Mouse (Mus musculus): ENCODE measurements at regions not wholly inside any gene's neighbourhood (a gene's known extent, or its start where the extent isn't known, plus 50 kb on each side); places are given as distances from the start of the nearest gene placed in this dataset.

- DNase-seq (ENCODE audit: low read depth, low spot score) = no peak
These were observed 70.8 kb downstream of the Sall1 start for GRCm38 (mm10) chr8:88972993-88973690.

GRCm38 (mm10) chr8:88958843-88959242, 85.1 kb downstream of the Sall1 start:
- no peak for DNase-seq (ENCODE audit: low read depth, low spot score)

- no peak for DNase-seq (ENCODE audit: low read depth, low spot score)
These were observed 90.8 kb downstream of the Sall1 start for GRCm38 (mm10) chr8:88953178-88953577.

GRCm38 (mm10) chr8:88951829-88952155, 92.2 kb downstream of the Sall1 start:
- DNase-seq (ENCODE audit: low read depth, low spot score) = no peak

- DNase-seq (ENCODE audit: low read depth, low spot score) = no peak
These were observed 92.7 kb downstream of the Sall1 start for GRCm38 (mm10) chr8:88951145-88951828.

GRCm38 (mm10) chr8:88949975-88950374, 94.0 kb downstream of the Sall1 start:
- DNase-seq (ENCODE audit: low read depth, low spot score) = no peak

GRCm38 (mm10) chr8:88948981-88949380, 95.0 kb downstream of the Sall1 start:
- no peak for DNase-seq (ENCODE audit: low read depth, low spot score)

GRCm38 (mm10) chr8:88948328-88948727, 95.6 kb downstream of the Sall1 start:
- DNase-seq (ENCODE audit: low read depth, low spot score) = no peak

GRCm38 (mm10) chr8:88947384-88947783, 96.6 kb downstream of the Sall1 start:
- no peak for DNase-seq (ENCODE audit: low read depth, low spot score)

GRCm38 (mm10) chr8:88945656-88946055, 98.3 kb downstream of the Sall1 start:
- DNase-seq (ENCODE audit: low read depth, low spot score) = no peak

- DNase-seq (ENCODE audit: low read depth, low spot score) = no peak
These were observed 99.9 kb downstream of the Sall1 start for GRCm38 (mm10) chr8:88944038-88944437.

GRCm38 (mm10) chr8:88939071-88939746, 104.8 kb downstream of the Sall1 start:
- DNase-seq (ENCODE audit: low read depth, low spot score) = no peak

GRCm38 (mm10) chr8:88934708-88935107, 109.3 kb downstream of the Sall1 start:
- no peak for DNase-seq (ENCODE audit: low read depth, low spot score)

- no peak for DNase-seq (ENCODE audit: low read depth, low spot score)
These were observed 112.9 kb downstream of the Sall1 start for GRCm38 (mm10) chr8:88931050-88931449.

- no peak for DNase-seq (ENCODE audit: low read depth, low spot score)
These were observed 113.6 kb downstream of the Sall1 start for GRCm38 (mm10) chr8:88930370-88930769.

GRCm38 (mm10) chr8:88928675-88929377, 115.1 kb downstream of the Sall1 start:
- no peak for DNase-seq (ENCODE audit: low read depth, low spot score)

- no peak for DNase-seq (ENCODE audit: low read depth, low spot score)
These were observed 121.1 kb downstream of the Sall1 start for GRCm38 (mm10) chr8:88922840-88923239.

GRCm38 (mm10) chr8:88921967-88922366, 122.0 kb downstream of the Sall1 start:
- no peak for DNase-seq (ENCODE audit: low read depth, low spot score)

- DNase-seq (ENCODE audit: low read depth, low spot score) = no peak
These were observed 124.7 kb downstream of the Sall1 start for GRCm38 (mm10) chr8:88919282-88919681.

- no peak for DNase-seq (ENCODE audit: low read depth, low spot score)
These were observed 127.9 kb downstream of the Sall1 start for GRCm38 (mm10) chr8:88916064-88916463.

GRCm38 (mm10) chr8:88914657-88915056, 129.3 kb downstream of the Sall1 start:
- DNase-seq (ENCODE audit: low read depth, low spot score) = no peak

- DNase-seq (ENCODE audit: low read depth, low spot score) = no peak
These were observed 129.8 kb downstream of the Sall1 start for GRCm38 (mm10) chr8:88914190-88914589.
